Mouse (Mus musculus) thymus, adult 2 months (tissue): ENCODE results near the gene Por.

Experiments used
- CTCF ChIP-seq: fragments of 200-500 bp; IDR thresholded peaks from 2 replicates; pipeline ENCODE4 v1.5.1; 2012; ENCODE audit warnings: mild to moderate bottlenecking, control low read depth, low read length, moderate library complexity, borderline replicate concordance; ENCODE audit not compliant: control insufficient read depth, poor library complexity, insufficient read depth; ENCODE audit errors: extremely low read depth
- POLR2A ChIP-seq: fragments of 200-500 bp; IDR thresholded peaks from 2 replicates; pipeline ENCODE4 v1.6.1; 2012; ENCODE audit warnings: mild to moderate bottlenecking, low read length, control low read depth, moderate library complexity; ENCODE audit not compliant: control insufficient read depth, poor library complexity, insufficient read depth; ENCODE audit errors: extremely low read depth

DNA sequence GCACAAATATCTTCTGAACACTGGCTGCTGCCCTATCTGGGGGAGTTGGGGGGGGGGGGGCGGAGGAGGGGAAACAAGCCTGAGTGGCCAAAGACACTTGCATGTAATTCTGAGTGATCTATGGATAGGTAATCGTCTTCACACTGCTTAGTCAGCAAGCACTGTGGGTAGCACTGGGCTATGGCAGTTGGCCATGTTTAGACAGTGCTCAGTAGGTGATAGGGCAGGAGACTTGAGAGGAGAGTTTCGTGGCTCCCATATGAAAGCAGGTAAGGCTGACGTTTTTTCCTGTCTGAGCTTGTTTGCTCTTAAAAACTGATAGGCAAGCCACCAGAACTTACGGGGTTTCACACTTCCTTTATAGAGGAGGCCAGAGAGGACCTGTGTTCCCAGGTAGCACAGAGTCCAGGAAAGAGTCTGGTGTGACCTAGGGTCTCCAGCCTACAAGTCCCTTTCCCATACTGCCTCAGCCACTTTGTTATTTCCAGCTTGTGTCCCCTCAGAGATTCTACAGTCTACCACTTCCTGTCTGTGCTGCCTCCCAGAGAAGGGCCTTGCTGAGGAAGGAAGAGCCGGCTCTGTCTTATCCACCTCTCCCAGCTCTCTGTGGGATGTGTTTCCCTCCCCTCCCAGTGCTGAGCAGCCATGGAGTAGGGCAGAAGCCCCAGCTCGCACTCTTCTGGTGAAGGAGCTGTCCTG, 29.9 kb upstream of the Por start:
- TF ChIP-seq CTCF (no peak), POLR2A (no peak)
